Mouse (Mus musculus) C2C12 (cell line): Measurements from ENCODE around the gene Csn1s1.

Experiments used
- CTCF ChIP-seq: IDR thresholded peaks from one replicate; pipeline ENCODE4 v1.5.1; 2011; ENCODE audit not compliant: control insufficient read depth, insufficient read depth, insufficient read length
- MAX ChIP-seq: IDR thresholded peaks from one replicate; pipeline ENCODE4 v1.6.1; 2011; ENCODE audit warnings: mild to moderate bottlenecking, control low read depth
- MYOD1 ChIP-seq: IDR thresholded peaks from one replicate; pipeline ENCODE4 v1.6.1; 2011; ENCODE audit warnings: low read depth; ENCODE audit not compliant: control insufficient read depth, insufficient read length
- USF1 ChIP-seq: IDR thresholded peaks from one replicate; pipeline ENCODE4 v1.6.1; 2011; ENCODE audit warnings: low read depth, mild to moderate bottlenecking, control low read depth, moderate library complexity

DNA sequence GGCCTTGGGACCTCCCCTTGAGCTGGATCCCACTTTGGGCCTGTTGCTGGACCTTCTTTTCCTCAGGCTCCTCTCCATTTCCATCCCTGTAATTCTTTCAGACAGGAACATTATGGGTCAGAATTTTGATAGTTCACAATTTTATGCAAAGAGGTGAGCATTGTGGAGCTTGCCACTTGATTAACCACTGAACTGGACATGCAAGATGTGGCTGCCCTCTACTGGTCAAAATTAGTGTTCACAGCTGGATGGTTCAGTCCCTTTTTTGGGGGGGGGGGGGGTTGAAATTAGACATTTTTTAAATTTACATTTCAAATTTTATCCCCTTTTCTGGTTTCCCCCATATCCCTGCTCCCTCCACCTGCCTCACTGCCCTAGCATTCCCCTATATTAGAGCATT lies 23.2 kb upstream of the Csn1s1 start:
- TF ChIP-seq MAX: no peak
- no peak for TF ChIP-seq MYOD1
- TF ChIP-seq CTCF: no peak
- no peak for TF ChIP-seq USF1
